Mouse (Mus musculus) neural tube, embryonic 14.5 days (tissue): ENCODE data around the gene Usp20. TPM values are rescaled to one million over a fixed set of nuclear protein-coding genes. Genes with fewer than 3 reads are reported as not detected.
A peak's percentile ranks its signal among the peaks of the same experiment; 100 is the strongest.

ENCODE experiments used
- ATAC-seq: fragments of 200-750 bp; cut with Nextera tagmentation; 2 replicates; pipeline ENCODE4 v1.8.0; 2017; ENCODE audit warnings: low read depth, mild to moderate bottlenecking, moderate TSS enrichment, moderate library complexity
- H3K27ac ChIP-seq: fragments of 300-500 bp; sonication (generic); 2 replicates; pipeline ENCODE4 v1.5.1; 2014; ENCODE audit warnings: low read depth, mild to moderate bottlenecking, control low read depth, low read length, moderate library complexity, mixed read lengths
- H3K27me3 ChIP-seq: fragments of 300-500 bp; sonication (generic); 2 replicates; pipeline ENCODE4 v1.6.1; 2014; ENCODE audit warnings: low read length; ENCODE audit not compliant: control insufficient read depth, insufficient read depth
- H3K36me3 ChIP-seq: fragments of 300-500 bp; sonication (generic); 2 replicates; pipeline ENCODE4 v1.6.1; 2014; ENCODE audit warnings: low read length, mixed read lengths; ENCODE audit not compliant: control insufficient read depth, insufficient read depth
- H3K4me1 ChIP-seq: fragments of 300-500 bp; sonication (generic); 2 replicates; pipeline ENCODE4 v1.6.1; 2014; ENCODE audit warnings: low read length; ENCODE audit not compliant: control insufficient read depth, insufficient read depth
- H3K4me2 ChIP-seq: fragments of 300-500 bp; sonication (generic); 2 replicates; pipeline ENCODE4 v1.6.1; 2014; ENCODE audit warnings: mild to moderate bottlenecking, low read depth, low read length, control low read depth
- H3K4me3 ChIP-seq: fragments of 300-500 bp; sonication (generic); 2 replicates; pipeline ENCODE4 v1.5.1; 2014; ENCODE audit warnings: low read depth, low read length, control low read depth, mixed read lengths
- H3K9ac ChIP-seq: fragments of 300-500 bp; sonication (generic); replicated peaks from 2 replicates; pipeline ENCODE4 v1.6.1; 2014; ENCODE audit warnings: low read depth, mild to moderate bottlenecking, control low read depth, low read length, mixed read lengths
- H3K9me3 ChIP-seq: fragments of 300-500 bp; sonication (generic); 2 replicates; pipeline ENCODE4 v1.6.1; 2016; ENCODE audit warnings: low read length; ENCODE audit not compliant: control insufficient read depth
- WGBS: fragments of 180-500 bp; shearing (Covaris S2); extraction: QIAGEN DNeasy Blood & Tissue Kit; methylation state at CpG from one replicate; pipeline ENCODE4 v1.1.7; 2014; 5-methylcytosine and 5-hydroxymethylcytosine counted together
- polyA plus RNA-seq: library from polyadenylated mRNA; unstranded; fragments of >200 nt; fragmentation: Nextera tagmentation; extraction: Ambion mirVana; gene quantifications from 2 replicates; pipeline ENCODE4 v1.2.1, GENCODE M21; 2014

Usp20 gene
- polyA plus RNA-seq, 1 experiment from 2014 or later: 32.6 TPM

GRCm38 (mm10) chr2:31069506-31069905 lies 87.4 kb downstream of the Usp20 start:
- H3K27ac ChIP-seq: peak overlapping the region; percentile 79; the same call in 1 of the 2 replicates
- H3K4me1 ChIP-seq: no peaks in the 10 kb centered on the region
- no peak overlapping the region for H3K9ac ChIP-seq
- no peaks in the 10 kb centered on the region for H3K27me3 ChIP-seq
- no peak overlapping the region for H3K4me2 ChIP-seq
- WGBS: 82% methylated on average over 7 of the region's 7 CpGs
- H3K36me3 ChIP-seq: no peaks in the 10 kb centered on the region
- H3K4me3 ChIP-seq: no peak overlapping the region
- no peaks in the 10 kb centered on the region for H3K9me3 ChIP-seq
- no peak for ATAC-seq

Other genes with a start within 250 kb of the Usp20 start
- gene 1700001O22Rik, start 178.6 kb upstream of the Usp20 start, polyA plus RNA-seq: 0.89 and 1.9 TPM in 2 replicates
- 105 and 112 TPM in 2 replicates for gene Ntmt1, start 174.5 kb upstream of the Usp20 start, polyA plus RNA-seq
- 35.9 and 36.9 TPM in 2 replicates for gene Asb6, start 151.9 kb upstream of the Usp20 start, polyA plus RNA-seq
- 0.70 and 0.99 TPM in 2 replicates for gene Prrx2, start 147.3 kb upstream of the Usp20 start, polyA plus RNA-seq
- 1.6 and 1.8 TPM in 2 replicates for gene Ptges, start 52.4 kb upstream of the Usp20 start, polyA plus RNA-seq
- 16.3 and 17.5 TPM in 2 replicates for gene Tor1b, start 29.3 kb upstream of the Usp20 start, polyA plus RNA-seq
- gene Tor1a, start 14.3 kb upstream of the Usp20 start, polyA plus RNA-seq: 81.5 and 93.1 TPM in 2 replicates
- gene BC005624, start 78 bp upstream of the Usp20 start, polyA plus RNA-seq: 75.7 and 81.5 TPM in 2 replicates
- gene Fnbp1, start 159.7 kb downstream of the Usp20 start, polyA plus RNA-seq: 32.6 and 33.3 TPM in 2 replicates
- 24.2 and 27.8 TPM in 2 replicates for gene Gpr107, start 170.0 kb downstream of the Usp20 start, polyA plus RNA-seq